Mouse (Mus musculus) sigmoid colon, adult 10 weeks (tissue): ENCODE data around the gene Tcf23. TPM values are rescaled to one million over a fixed set of nuclear protein-coding genes. Genes with fewer than 3 reads are reported as not detected.

ENCODE experiments used
- polyA plus RNA-seq: library from polyadenylated mRNA; stranded (reverse); fragments of 350-450 nt; fragmentation: Illumina TruSeq; extraction: RNeasy Lipid Tissue Mini Kit (QIAGEN cat#74804); gene quantifications from one replicate; pipeline ENCODE4 v1.2.3, GENCODE M21; 2014; ENCODE audit warnings: low read depth, low replicate concordance

The Tcf23 gene
- 1.1 TPM for polyA plus RNA-seq

DNA sequence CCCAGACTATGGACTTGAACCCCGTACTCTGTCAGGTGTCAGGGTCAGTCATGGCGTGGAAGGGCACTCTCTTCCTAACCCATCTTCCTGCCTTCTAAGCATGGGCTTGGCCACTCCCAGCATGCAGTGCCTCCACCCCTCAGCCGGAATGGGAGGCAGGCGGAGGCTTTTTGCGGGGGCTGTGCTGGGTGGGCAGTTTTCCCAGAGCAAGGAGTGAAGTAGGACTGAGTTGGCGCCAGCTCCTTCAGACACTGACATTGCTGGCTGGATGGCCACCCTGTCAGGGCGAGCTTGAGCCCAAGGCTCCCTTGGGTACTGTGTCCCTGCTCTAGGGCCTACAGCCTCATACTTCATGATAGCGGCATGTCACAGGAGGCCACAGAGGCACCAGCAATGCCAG, at the start of gene Tcf23:
Gene Tcf23, plus strand, starts transcription at position 247 of the 400 bp plus-strand sequence.

GRCm38 (mm10) chr5:30921256-30922033, 47.0 kb upstream of the Tcf23 start, which contains the start of gene Khk:
Gene Khk (plus strand): TSS chr5:30921431.

GRCm38 (mm10) chr5:30944956-30945781, 23.3 kb upstream of the Tcf23 start, which contains the start of gene Cgref1:
Gene Cgref1 (minus strand): TSS chr5:30945591.

GRCm38 (mm10) chr5:30959966-30960501, 8.4 kb upstream of the Tcf23 start, which contains the start of gene Preb:
Gene Preb (minus strand): TSS chr5:30960361.

Other genes with a start within 250 kb of the Tcf23 start
- gene Mapre3, start 154.0 kb upstream of the Tcf23 start, polyA plus RNA-seq: 9.7 TPM
- 16.6 TPM for gene Tmem214, start 100.7 kb upstream of the Tcf23 start, polyA plus RNA-seq
- 4.6 TPM for gene Agbl5, start 80.0 kb upstream of the Tcf23 start, polyA plus RNA-seq
- gene Ost4, start 60.9 kb upstream of the Tcf23 start, polyA plus RNA-seq: 244 TPM
- gene Emilin1, start 55.3 kb upstream of the Tcf23 start, polyA plus RNA-seq: 0.22 TPM
- gene Khk, start 47.2 kb upstream of the Tcf23 start, polyA plus RNA-seq: not detected
- 7.3 TPM for gene Cgref1, start 23.1 kb upstream of the Tcf23 start, polyA plus RNA-seq
- 28.8 TPM for gene Preb, start 8.3 kb upstream of the Tcf23 start, polyA plus RNA-seq
- gene Atraid, start 79.7 kb downstream of the Tcf23 start, polyA plus RNA-seq: 79.4 TPM
- 6.1 TPM for gene Slc5a6, start 80.3 kb downstream of the Tcf23 start, polyA plus RNA-seq
- 0.85 TPM for gene Cad, start 86.1 kb downstream of the Tcf23 start, polyA plus RNA-seq
- not detected for gene Dnajc5g, start 137.6 kb downstream of the Tcf23 start, polyA plus RNA-seq
- not detected for gene Slc30a3, start 139.6 kb downstream of the Tcf23 start, polyA plus RNA-seq
- gene Trim54, start 148.1 kb downstream of the Tcf23 start, polyA plus RNA-seq: not detected
- not detected for gene Ucn, start 170.2 kb downstream of the Tcf23 start, polyA plus RNA-seq
- gene Mpv17, start 185.6 kb downstream of the Tcf23 start, polyA plus RNA-seq: 24.2 TPM
- gene Gm29609, start 211.2 kb downstream of the Tcf23 start, polyA plus RNA-seq: 0.66 TPM
- 64.0 TPM for gene Gtf3c2, start 211.5 kb downstream of the Tcf23 start, polyA plus RNA-seq
- gene Snx17, start 224.6 kb downstream of the Tcf23 start, polyA plus RNA-seq: 38.8 TPM
- gene Eif2b4, start 224.8 kb downstream of the Tcf23 start, polyA plus RNA-seq: 1.8 TPM
- 1.6 TPM for gene Zfp513, start 233.6 kb downstream of the Tcf23 start, polyA plus RNA-seq